Mouse (Mus musculus) embryonic facial prominence, embryonic 13.5 days (tissue): ENCODE results near the gene Shank3. TPM values are rescaled to one million over a fixed set of nuclear protein-coding genes. Genes with fewer than 3 reads are reported as not detected.
A peak's percentile ranks its signal among the peaks of the same experiment; 100 is the strongest.

Experiments used
- ATAC-seq: fragments of 200-750 bp; cut with Nextera tagmentation; 2 replicates; pipeline ENCODE4 v1.8.0; 2017; ENCODE audit warnings: low read depth; ENCODE audit not compliant: insufficient number of reproducible peaks, insufficient read depth, low FRiP score, low TSS enrichment
- H3K27ac ChIP-seq: fragments of 300-500 bp; sonication (generic); 2 replicates; pipeline ENCODE4 v1.5.1; 2015; ENCODE audit warnings: moderate library complexity, mild to moderate bottlenecking, inconsistent platforms
- H3K27me3 ChIP-seq: fragments of 300-500 bp; sonication (generic); 2 replicates; pipeline ENCODE4 v1.6.1; 2015; ENCODE audit warnings: mild to moderate bottlenecking, inconsistent platforms
- H3K36me3 ChIP-seq: fragments of 300-500 bp; sonication (generic); 2 replicates; pipeline ENCODE4 v1.6.1; 2015; ENCODE audit warnings: mild to moderate bottlenecking, inconsistent platforms
- H3K4me1 ChIP-seq: fragments of 300-500 bp; sonication (generic); 2 replicates; pipeline ENCODE4 v1.6.1; 2015; ENCODE audit warnings: inconsistent platforms
- H3K4me2 ChIP-seq: fragments of 300-500 bp; sonication (generic); 2 replicates; pipeline ENCODE4 v1.6.1; 2015; ENCODE audit warnings: moderate library complexity, mild to moderate bottlenecking, inconsistent platforms
- H3K4me3 ChIP-seq: fragments of 300-500 bp; sonication (generic); 2 replicates; pipeline ENCODE4 v1.5.1; 2015; ENCODE audit warnings: mild to moderate bottlenecking, inconsistent platforms
- H3K9ac ChIP-seq: fragments of 300-500 bp; sonication (generic); 2 replicates; pipeline ENCODE4 v1.6.1; 2015; ENCODE audit warnings: mild to moderate bottlenecking, inconsistent platforms
- H3K9me3 ChIP-seq: fragments of 300-500 bp; sonication (generic); 2 replicates; pipeline ENCODE4 v1.6.1; 2016; ENCODE audit warnings: inconsistent platforms
- WGBS: fragments of 180-500 bp; shearing (Covaris S2); methylation state at CpG from one replicate; pipeline ENCODE4 v1.1.7; 2015; ENCODE audit warnings: mixed read lengths; 5-methylcytosine and 5-hydroxymethylcytosine counted together
- polyA plus RNA-seq: library from polyadenylated mRNA; unstranded; fragments of >200 nt; fragmentation: Nextera tagmentation; extraction: Ambion mirVana; gene quantifications from 2 replicates; pipeline ENCODE4 v1.2.1, GENCODE M21; 2015

The Shank3 gene
- polyA plus RNA-seq, 1 experiment from 2014 or later: 2.9 TPM

- ATAC-seq: no peak
- WGBS: 50% methylated on average over 5 of the region's 5 CpGs
- Histone ChIP-seq H3K27ac (no peak overlapping the region), H3K4me1 (no peaks in the 10 kb centered on the region), H3K27me3 (no peaks in the 10 kb centered on the region), H3K36me3 (no peaks in the 10 kb centered on the region), H3K4me3 (no peak overlapping the region), H3K4me2 (no peak overlapping the region), H3K9ac (no peak overlapping the region), H3K9me3 (no peaks in the 10 kb centered on the region)
Observed at GRCm38 (mm10) chr15:89463334-89464235, 35.8 kb upstream of the Shank3 start.

DNA sequence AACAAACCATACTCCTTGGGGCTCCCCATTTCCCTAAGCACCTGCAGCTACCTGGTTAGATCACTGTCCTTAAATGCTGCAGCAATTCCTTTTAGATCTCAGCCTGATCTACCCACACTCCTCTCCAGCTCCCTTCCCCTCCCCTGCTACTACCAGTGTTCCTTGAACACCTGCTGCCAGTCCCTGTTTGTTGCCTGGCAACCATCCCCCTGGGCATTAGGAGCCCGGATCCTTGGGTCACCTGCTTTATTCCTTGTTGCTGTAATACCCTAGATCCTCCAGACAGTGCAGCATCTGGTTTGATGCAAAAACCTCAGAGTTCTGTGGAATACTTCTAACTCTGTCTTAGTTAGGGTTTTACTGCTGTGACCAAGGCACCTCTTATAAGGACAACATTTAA is 34.4 kb upstream of the Shank3 start:
- Histone ChIP-seq H3K36me3 (no peaks in the 10 kb centered on the region), H3K4me3 (no peak overlapping the region), H3K9ac (no peak overlapping the region), H3K27ac (no peak overlapping the region), H3K4me2 (no peak overlapping the region), H3K27me3 (no peaks in the 10 kb centered on the region), H3K9me3 (no peaks in the 10 kb centered on the region), H3K4me1 (no peaks in the 10 kb centered on the region)
- 6% methylated on average over 1 of the region's 1 CpGs for WGBS
- ATAC-seq: no peak

- no peak for ATAC-seq
- Histone ChIP-seq H3K4me1 (no peaks in the 10 kb centered on the region), H3K4me3 (no peak overlapping the region), H3K4me2 (no peak overlapping the region), H3K36me3 (no peaks in the 10 kb centered on the region), H3K9me3 (no peaks in the 10 kb centered on the region), H3K9ac (no peak overlapping the region), H3K27me3 (no peaks in the 10 kb centered on the region), H3K27ac (no peak overlapping the region)
- 25% methylated on average over 2 of the region's 2 CpGs for WGBS
Observed at GRCm38 (mm10) chr15:89468577-89468976, 30.8 kb upstream of the Shank3 start.

DNA sequence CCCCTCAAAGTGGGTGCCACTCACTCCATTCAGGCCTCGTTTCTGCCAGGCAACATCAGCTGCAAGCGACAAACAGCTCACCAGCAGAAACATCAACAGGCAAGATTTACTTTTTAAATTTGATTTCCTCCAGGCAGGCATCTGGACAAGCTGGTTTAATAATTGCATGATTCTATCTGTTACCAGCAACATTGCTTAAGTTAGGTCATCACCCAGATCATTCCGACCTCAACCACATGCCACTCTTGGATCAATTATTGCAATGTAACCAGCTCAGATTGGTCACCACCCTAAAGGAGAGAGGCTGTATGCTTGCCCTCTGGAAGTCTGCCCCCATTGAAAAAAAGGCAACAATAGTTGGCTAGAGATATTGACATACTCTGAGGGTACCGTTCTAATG is 27.9 kb upstream of the Shank3 start:
- WGBS: 86% methylated on average over 4 of the region's 4 CpGs
- no peak overlapping the region for H3K9ac ChIP-seq
- H3K36me3 ChIP-seq: no peaks in the 10 kb centered on the region
- H3K4me1 ChIP-seq: peaks cover 11% of the 10 kb centered on the region
- H3K4me2 ChIP-seq: no peak overlapping the region
- H3K4me3 ChIP-seq: no peak overlapping the region
- no peaks in the 10 kb centered on the region for H3K27me3 ChIP-seq
- no peak for ATAC-seq
- no peak overlapping the region for H3K27ac ChIP-seq
- H3K9me3 ChIP-seq: no peaks in the 10 kb centered on the region

- H3K4me1 ChIP-seq: peaks cover 11% of the 10 kb centered on the region
- no peaks in the 10 kb centered on the region; the same call in 1 of the 2 replicates for H3K27me3 ChIP-seq
- no peak overlapping the region for H3K9ac ChIP-seq
- H3K36me3 ChIP-seq: no peaks in the 10 kb centered on the region
- no peak for ATAC-seq
- no peak overlapping the region for H3K4me3 ChIP-seq
- 85% methylated on average over 9 of the region's 9 CpGs for WGBS
- no peaks in the 10 kb centered on the region for H3K9me3 ChIP-seq
- no peak overlapping the region for H3K27ac ChIP-seq
- no peak overlapping the region for H3K4me2 ChIP-seq
Observed at GRCm38 (mm10) chr15:89473370-89473769, 26.1 kb upstream of the Shank3 start.

DNA sequence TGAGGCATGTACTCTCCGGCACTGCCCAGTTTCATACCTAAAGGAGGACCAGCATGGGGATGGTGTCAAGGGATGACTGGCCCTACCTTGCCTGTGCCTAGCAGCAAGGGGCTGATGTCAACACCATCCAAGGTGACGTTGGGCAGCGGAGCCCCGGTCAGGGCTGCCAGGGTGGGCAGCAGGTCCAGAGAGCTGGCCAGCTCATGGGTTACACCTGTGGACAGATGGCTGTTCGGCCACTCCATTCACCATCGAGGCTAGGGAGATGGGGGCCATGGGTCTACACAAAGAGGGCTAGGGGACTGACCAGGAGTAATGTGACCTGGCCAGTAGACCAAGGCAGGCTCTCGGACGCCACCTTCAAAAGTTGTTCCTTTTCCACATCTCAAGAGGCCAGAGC is 25.5 kb upstream of the Shank3 start:
- Histone ChIP-seq H3K4me2 (no peak overlapping the region), H3K9ac (no peak overlapping the region), H3K4me1 (peaks cover 11% of the 10 kb centered on the region), H3K27ac (no peak overlapping the region), H3K4me3 (no peak overlapping the region), H3K27me3 (no peaks in the 10 kb centered on the region; the same call in 1 of the 2 replicates), H3K9me3 (no peaks in the 10 kb centered on the region), H3K36me3 (no peaks in the 10 kb centered on the region)
- no peak for ATAC-seq
- 96% methylated on average over 8 of the region's 8 CpGs for WGBS

- no peak for ATAC-seq
- Histone ChIP-seq H3K9me3 (no peaks in the 10 kb centered on the region), H3K9ac (0 out of 2 replicates have a peak overlapping the region, but pooled peaks have one; percentile 78), H3K4me3 (no peak overlapping the region), H3K27me3 (no peaks in the 10 kb centered on the region; the same call in 1 of the 2 replicates), H3K27ac (no peak overlapping the region), H3K4me1 (peaks cover 11% of the 10 kb centered on the region), H3K4me2 (peak overlapping the region; percentile 82), H3K36me3 (no peaks in the 10 kb centered on the region)
- 92% methylated on average over 19 of the region's 19 CpGs for WGBS
Observed at GRCm38 (mm10) chr15:89474596-89475292, 24.7 kb upstream of the Shank3 start.

DNA sequence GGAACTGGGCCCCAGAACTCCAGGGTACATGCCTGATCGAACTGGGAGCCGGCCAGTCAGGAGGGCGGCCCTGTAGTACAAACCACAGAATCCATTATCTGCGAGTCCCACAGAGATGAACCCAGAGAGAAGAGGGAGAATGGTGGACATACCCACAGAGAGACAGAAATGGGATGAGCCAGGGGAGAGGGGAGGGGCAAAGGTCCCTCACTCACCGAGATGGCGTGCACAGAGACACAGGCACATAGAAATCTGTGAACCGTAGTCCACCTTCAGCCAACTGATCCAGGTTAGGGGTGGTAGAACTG is 24.2 kb upstream of the Shank3 start:
- peak overlapping the region; percentile 82 for H3K4me2 ChIP-seq
- peak overlapping the region; percentile 65 for H3K4me3 ChIP-seq
- H3K9ac ChIP-seq: peak overlapping the region; percentile 78
- H3K27me3 ChIP-seq: no peaks in the 10 kb centered on the region; the same call in 1 of the 2 replicates
- no peaks in the 10 kb centered on the region for H3K9me3 ChIP-seq
- no peak overlapping the region for H3K27ac ChIP-seq
- H3K36me3 ChIP-seq: no peaks in the 10 kb centered on the region
- H3K4me1 ChIP-seq: peaks cover 11% of the 10 kb centered on the region
- 83% methylated on average over 7 of the region's 7 CpGs for WGBS
- no peak for ATAC-seq

GRCm38 (mm10) chr15:89475611-89476474 is 23.6 kb upstream of the Shank3 start:
- Histone ChIP-seq H3K9me3 (no peaks in the 10 kb centered on the region), H3K27ac (peak overlapping the region; percentile 80), H3K27me3 (no peaks in the 10 kb centered on the region; the same call in 1 of the 2 replicates), H3K4me2 (peak overlapping the region; percentile 82), H3K9ac (peak overlapping the region; percentile 78), H3K4me1 (peaks cover 11% of the 10 kb centered on the region), H3K4me3 (peak overlapping the region; percentile 65), H3K36me3 (no peaks in the 10 kb centered on the region)
- WGBS: 9% methylated on average over 44 of the region's 44 CpGs
- peak; percentile 96 for ATAC-seq

GRCm38 (mm10) chr15:89476475-89476815 is 23.0 kb upstream of the Shank3 start:
- H3K9me3 ChIP-seq: no peaks in the 10 kb centered on the region
- H3K9ac ChIP-seq: peak overlapping the region; percentile 78
- H3K36me3 ChIP-seq: no peaks in the 10 kb centered on the region
- peak overlapping the region; percentile 65 for H3K4me3 ChIP-seq
- H3K4me1 ChIP-seq: peaks cover 11% of the 10 kb centered on the region
- H3K27ac ChIP-seq: peak overlapping the region; percentile 80
- H3K4me2 ChIP-seq: peak overlapping the region; percentile 82
- H3K27me3 ChIP-seq: no peaks in the 10 kb centered on the region; the same call in 1 of the 2 replicates
- WGBS: 3% methylated on average over 5 of the region's 5 CpGs
- no peak for ATAC-seq

DNA sequence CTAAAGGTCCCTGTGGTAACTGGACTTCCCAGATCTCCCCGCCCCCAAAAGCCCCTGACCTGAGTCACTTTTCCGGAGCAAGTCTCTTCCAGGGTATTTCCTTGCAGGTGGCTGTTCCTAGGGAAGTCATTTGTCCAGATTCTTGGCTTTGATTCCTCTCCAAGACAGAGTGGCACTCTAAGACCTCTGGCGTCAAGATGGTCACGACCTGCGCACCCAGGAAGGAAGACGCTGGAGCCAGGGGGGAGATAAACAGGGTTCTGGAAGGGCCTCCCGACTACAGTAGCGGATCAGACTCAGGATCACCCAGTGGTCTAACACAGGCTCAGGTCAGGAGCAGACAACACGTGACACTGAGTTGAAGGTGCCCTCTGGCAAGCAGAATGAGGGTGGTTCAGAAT is 22.3 kb upstream of the Shank3 start, which contains the start of gene Arsa:
Arsa (minus strand) TSS at position 335 of the 401 bp plus-strand sequence.
- Histone ChIP-seq H3K9ac (peak within 1 kb of the TSS; percentile 78), H3K27ac (peak within 1 kb of the TSS; percentile 80), H3K36me3 (no peaks in the 10 kb centered on the region), H3K9me3 (no peaks in the 10 kb centered on the region), H3K4me1 (peaks cover 11% of the 10 kb centered on the region), H3K4me2 (peak within 1 kb of the TSS; percentile 82), H3K4me3 (peak within 1 kb of the TSS; percentile 65), H3K27me3 (no peaks in the 10 kb centered on the region; the same call in 1 of the 2 replicates)
- no peak for ATAC-seq
- WGBS: 26% methylated on average over 9 of the region's 9 CpGs
